Mouse (Mus musculus) thymus, postnatal 4 days (tissue): ENCODE results near the gene 1700030K09Rik.

ENCODE experiments used
- DNase-seq: peaks from one replicate; pipeline ENCODE4 v3.0.0; 2021

The 1700030K09Rik gene

GRCm38 (mm10) chr8:72443338-72443993, at the start of gene 1700030K09Rik, which contains the start of gene Calr3:
TSS of gene 1700030K09Rik (plus strand) at chr8:72443880.
TSS of gene Calr3 (minus strand) at chr8:72443870.
- peak; percentile 98 for DNase-seq

- no peak for DNase-seq
Observed at GRCm38 (mm10) chr8:72401381-72401780, 42.3 kb upstream of the 1700030K09Rik start.

- no peak for DNase-seq
Observed at GRCm38 (mm10) chr8:72402981-72403380, 40.7 kb upstream of the 1700030K09Rik start.

GRCm38 (mm10) chr8:72407878-72408277, 35.8 kb upstream of the 1700030K09Rik start:
- no peak for DNase-seq

- DNase-seq, result no peak
Observed at GRCm38 (mm10) chr8:72409443-72409842, 34.2 kb upstream of the 1700030K09Rik start.

GRCm38 (mm10) chr8:72413839-72414238, 29.8 kb upstream of the 1700030K09Rik start:
- DNase-seq, result no peak

GRCm38 (mm10) chr8:72415252-72415651, 28.4 kb upstream of the 1700030K09Rik start:
- no peak for DNase-seq

GRCm38 (mm10) chr8:72418073-72418472, 25.6 kb upstream of the 1700030K09Rik start:
- no peak for DNase-seq

- DNase-seq, result peak; percentile 77
Observed at GRCm38 (mm10) chr8:72420571-72421361, 22.9 kb upstream of the 1700030K09Rik start.

- DNase-seq, result peak; percentile 100
Observed at GRCm38 (mm10) chr8:72421362-72422335, 22.0 kb upstream of the 1700030K09Rik start, which contains the start of gene Eps15l1. TSS of gene Eps15l1 (minus strand) at chr8:72421460.

- no peak for DNase-seq
Observed at GRCm38 (mm10) chr8:72422926-72423325, 20.8 kb upstream of the 1700030K09Rik start.

GRCm38 (mm10) chr8:72429676-72430075, 14.0 kb upstream of the 1700030K09Rik start:
- peak; percentile 75 for DNase-seq

GRCm38 (mm10) chr8:72434952-72435351, 8.7 kb upstream of the 1700030K09Rik start:
- DNase-seq, result no peak

GRCm38 (mm10) chr8:72438248-72439015, 5.2 kb upstream of the 1700030K09Rik start:
- no peak for DNase-seq

- DNase-seq, result no peak
Observed at GRCm38 (mm10) chr8:72443994-72444350, 292 bp downstream of the 1700030K09Rik start.

GRCm38 (mm10) chr8:72445071-72445470, 1.4 kb downstream of the 1700030K09Rik start:
- DNase-seq, result no peak

GRCm38 (mm10) chr8:72451516-72451915, 7.8 kb downstream of the 1700030K09Rik start:
- no peak for DNase-seq

GRCm38 (mm10) chr8:72453904-72454303, 10.2 kb downstream of the 1700030K09Rik start:
- no peak for DNase-seq

GRCm38 (mm10) chr8:72455317-72455716, 11.6 kb downstream of the 1700030K09Rik start:
- no peak for DNase-seq

- no peak for DNase-seq
Observed at GRCm38 (mm10) chr8:72457806-72458205, 14.1 kb downstream of the 1700030K09Rik start.

- no peak for DNase-seq
Observed at GRCm38 (mm10) chr8:72458457-72458856, 14.8 kb downstream of the 1700030K09Rik start.
